Mouse (Mus musculus): ENCODE data around the gene Crybg1. TPM values are rescaled to one million over a fixed set of nuclear protein-coding genes. Genes with fewer than 3 reads are reported as not detected.

Crybg1 gene
- polyA plus RNA-seq, 1 experiment from 2014 or later, result 5.7 TPM

DNA sequence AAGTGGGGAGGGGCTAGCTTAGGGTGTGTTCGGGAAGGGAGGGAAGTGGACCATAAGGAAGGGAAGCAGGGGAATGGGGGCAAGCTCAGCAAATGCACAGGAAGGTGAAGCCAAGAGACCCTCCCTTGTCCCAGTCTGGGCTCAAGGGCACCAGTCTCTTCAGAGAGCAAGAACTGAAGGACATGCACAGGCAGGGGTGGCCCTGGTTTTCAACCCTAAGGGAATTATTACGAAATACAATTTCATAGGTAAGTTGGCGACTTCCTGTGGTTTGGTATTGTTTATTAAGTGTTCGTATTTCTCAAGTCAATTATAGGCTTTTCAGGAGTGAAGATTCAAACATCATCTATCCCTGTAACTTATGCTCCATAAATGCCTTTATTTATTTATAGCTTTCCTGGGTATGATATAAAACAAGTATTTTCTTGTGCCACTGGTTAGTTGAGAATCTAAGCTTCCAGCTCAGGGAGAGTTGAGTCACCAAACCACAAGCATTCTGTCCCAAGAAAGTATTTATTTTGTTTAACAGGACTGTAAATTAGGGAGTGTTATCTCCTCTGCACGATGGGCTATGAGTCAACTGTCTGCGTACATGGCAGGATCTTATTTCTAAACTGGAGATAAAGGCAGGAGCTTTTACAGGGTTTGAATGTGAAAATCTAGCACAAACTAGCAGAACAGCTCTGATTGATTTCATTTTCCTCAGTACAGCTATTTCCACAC, 69.7 kb downstream of the Crybg1 start:
- WGBS, result 52% methylated on average over 6 of the region's 6 CpGs
- Histone ChIP-seq H3K9ac (no peak overlapping the region), H3K27me3 (no peaks in the 10 kb centered on the region), H3K9me3 (no peaks in the 10 kb centered on the region), H3K4me1 (no peaks in the 10 kb centered on the region), H3K4me3 (no peak overlapping the region), H3K36me3 (no peaks in the 10 kb centered on the region), H3K27ac (peak overlapping the region; percentile 47; the same call in 1 of the 2 replicates), H3K4me2 (no peak overlapping the region)
- ATAC-seq (ENCODE audit: insufficient number of reproducible peaks, low FRiP score, low TSS enrichment, low read depth), result no peak

DNA sequence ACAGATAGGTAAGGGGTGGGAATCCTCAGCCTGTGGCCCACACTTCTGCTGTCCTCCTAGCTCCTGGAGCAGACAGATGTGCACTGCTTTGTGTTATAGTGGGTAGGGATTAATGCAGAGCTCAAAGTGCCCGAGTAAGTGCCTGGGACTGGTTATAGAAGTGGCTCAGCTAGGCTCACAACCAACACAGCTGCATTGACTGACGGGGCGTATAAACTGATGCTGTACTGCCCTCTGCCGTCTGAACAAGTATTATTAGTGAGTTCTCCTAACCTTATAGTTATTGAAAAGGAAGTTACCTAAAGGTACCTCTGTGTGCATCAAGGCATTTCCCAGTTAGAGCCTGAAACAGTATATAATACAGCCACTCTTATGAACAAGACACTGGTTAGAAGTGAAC, 77.6 kb downstream of the Crybg1 start:
- WGBS, result 4% methylated on average over 4 of the region's 4 CpGs
- no peaks in the 10 kb centered on the region for H3K9me3 ChIP-seq

DNA sequence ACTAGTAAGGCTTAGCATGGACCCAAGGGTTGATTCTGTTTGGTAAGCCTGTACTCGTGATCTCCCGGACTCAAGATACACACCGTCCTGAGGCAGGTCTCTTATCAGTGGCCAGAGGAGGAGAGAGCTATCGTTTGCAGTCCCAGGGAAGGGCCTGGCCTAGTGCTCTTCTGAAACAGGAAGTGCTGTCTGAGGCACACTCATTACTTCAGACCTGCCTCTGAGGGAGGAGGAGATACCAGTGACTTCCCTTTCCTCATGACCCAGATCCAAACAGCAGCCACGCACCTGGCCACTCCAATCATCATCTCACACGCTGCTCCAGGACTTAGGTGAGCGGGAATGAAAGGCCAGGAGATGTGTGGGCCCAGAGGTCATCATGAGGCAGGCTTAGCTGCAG, 79.5 kb downstream of the Crybg1 start:
- no peak overlapping the region for H3K4me3 ChIP-seq
- no peaks in the 10 kb centered on the region for H3K4me1 ChIP-seq
- H3K36me3 ChIP-seq, result no peaks in the 10 kb centered on the region
- H3K27me3 ChIP-seq, result no peaks in the 10 kb centered on the region
- H3K4me2 ChIP-seq, result no peak overlapping the region
- H3K9ac ChIP-seq, result no peak overlapping the region
- WGBS, result 83% methylated on average over 7 of the region's 7 CpGs
- H3K9me3 ChIP-seq, result no peaks in the 10 kb centered on the region
- H3K27ac ChIP-seq, result no peak overlapping the region
- no peak for ATAC-seq (ENCODE audit: insufficient number of reproducible peaks, low FRiP score, low TSS enrichment, low read depth)

More for the DNA sequence above, 77.6 kb downstream of the Crybg1 start:
- H3K36me3 ChIP-seq, result no peaks in the 10 kb centered on the region
- H3K9ac ChIP-seq, result no peak overlapping the region
- no peak overlapping the region for H3K27ac ChIP-seq
- no peak overlapping the region for H3K4me3 ChIP-seq
- H3K27me3 ChIP-seq, result no peaks in the 10 kb centered on the region
- 0 out of 2 replicates have a peak, but pooled peaks have one; percentile 24 for ATAC-seq (ENCODE audit: insufficient number of reproducible peaks, low FRiP score, low TSS enrichment, low read depth)
- no peak overlapping the region for H3K4me2 ChIP-seq
- H3K4me1 ChIP-seq, result no peaks in the 10 kb centered on the region

DNA sequence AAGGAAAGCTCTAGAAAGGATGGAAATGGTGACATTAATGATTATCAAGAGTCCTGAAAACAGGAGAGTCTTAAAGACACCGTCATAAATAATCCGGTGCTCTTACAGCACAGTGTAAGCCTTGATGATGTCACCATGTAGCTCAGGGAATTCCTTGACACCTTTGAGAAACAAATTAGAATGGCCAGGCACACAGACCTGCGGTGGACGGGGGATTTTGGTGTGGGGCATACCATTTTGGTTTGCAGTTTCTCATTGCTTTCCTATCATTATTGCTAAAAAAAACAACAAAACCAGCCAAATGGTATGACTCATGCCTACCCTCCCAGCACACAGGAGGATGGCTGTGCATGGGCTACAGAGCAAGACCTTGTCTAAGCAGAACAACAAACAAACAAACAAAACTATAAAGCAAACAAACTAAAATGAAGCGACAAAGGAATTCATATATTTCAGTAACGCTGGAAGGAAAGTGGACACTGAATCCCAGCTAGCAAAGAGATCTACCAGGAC, 82.7 kb downstream of the Crybg1 start:
- Histone ChIP-seq H3K4me3 (no peak overlapping the region), H3K27ac (no peak overlapping the region), H3K4me2 (no peak overlapping the region), H3K9ac (no peak overlapping the region), H3K9me3 (no peaks in the 10 kb centered on the region), H3K36me3 (no peaks in the 10 kb centered on the region), H3K27me3 (no peaks in the 10 kb centered on the region), H3K4me1 (no peaks in the 10 kb centered on the region)
- 81% methylated on average over 6 of the region's 6 CpGs for WGBS
- ATAC-seq (ENCODE audit: insufficient number of reproducible peaks, low FRiP score, low TSS enrichment, low read depth), result no peak

DNA sequence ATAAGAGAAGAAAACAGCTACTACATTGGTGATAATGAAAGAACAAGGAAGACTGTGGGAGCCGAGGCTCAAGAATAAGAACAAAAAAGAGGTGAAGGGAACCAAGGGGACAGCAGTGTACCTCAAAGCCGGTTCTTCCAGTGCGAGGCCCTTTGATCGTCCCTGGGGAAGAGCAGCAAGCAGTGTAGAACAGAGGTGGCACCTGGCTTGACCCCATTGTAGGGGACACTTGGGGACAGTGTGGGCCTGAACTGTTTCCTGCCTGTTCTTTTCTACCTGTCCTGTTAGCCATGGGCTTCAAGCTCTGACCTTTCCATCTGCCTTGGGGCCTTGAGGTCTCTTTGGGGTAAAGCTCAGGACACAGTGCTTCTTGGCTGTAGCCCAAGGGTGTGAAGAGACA, 85.7 kb downstream of the Crybg1 start:
- Histone ChIP-seq H3K36me3 (no peaks in the 10 kb centered on the region), H3K27ac (no peak overlapping the region), H3K4me3 (no peak overlapping the region), H3K27me3 (no peaks in the 10 kb centered on the region), H3K9ac (no peak overlapping the region), H3K9me3 (no peaks in the 10 kb centered on the region), H3K4me2 (no peak overlapping the region), H3K4me1 (no peaks in the 10 kb centered on the region)
- WGBS, result 88% methylated on average over 4 of the region's 4 CpGs
- ATAC-seq (ENCODE audit: insufficient number of reproducible peaks, low FRiP score, low TSS enrichment, low read depth), result no peak

DNA sequence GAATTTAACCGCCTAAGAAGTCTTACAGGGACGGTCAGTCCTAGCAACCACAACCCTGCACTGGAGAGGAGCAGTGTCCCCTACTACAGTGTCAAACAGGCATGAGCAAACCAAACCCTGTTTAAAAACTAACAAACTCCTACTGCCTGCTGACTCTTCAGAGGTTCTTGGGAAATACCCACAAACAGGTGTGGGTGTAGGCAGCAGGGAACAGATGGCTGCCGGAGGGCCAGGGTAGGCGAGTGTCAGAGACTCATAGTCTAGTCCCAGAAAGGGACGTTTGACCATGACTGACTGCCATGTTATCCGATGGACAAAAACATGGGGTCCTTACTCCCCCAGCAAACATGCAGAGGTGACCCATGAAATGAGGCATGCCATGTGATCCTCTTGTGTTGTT, 97.7 kb downstream of the Crybg1 start:
- H3K4me3 ChIP-seq, result no peak overlapping the region
- ATAC-seq (ENCODE audit: insufficient number of reproducible peaks, low FRiP score, low TSS enrichment, low read depth), result no peak
- H3K27ac ChIP-seq, result no peak overlapping the region
- H3K36me3 ChIP-seq, result no peaks in the 10 kb centered on the region
- no peaks in the 10 kb centered on the region for H3K9me3 ChIP-seq
- no peak overlapping the region for H3K4me2 ChIP-seq
- H3K27me3 ChIP-seq, result no peaks in the 10 kb centered on the region
- no peaks in the 10 kb centered on the region for H3K4me1 ChIP-seq
- H3K9ac ChIP-seq, result no peak overlapping the region
- WGBS, result 85% methylated on average over 6 of the region's 6 CpGs

DNA sequence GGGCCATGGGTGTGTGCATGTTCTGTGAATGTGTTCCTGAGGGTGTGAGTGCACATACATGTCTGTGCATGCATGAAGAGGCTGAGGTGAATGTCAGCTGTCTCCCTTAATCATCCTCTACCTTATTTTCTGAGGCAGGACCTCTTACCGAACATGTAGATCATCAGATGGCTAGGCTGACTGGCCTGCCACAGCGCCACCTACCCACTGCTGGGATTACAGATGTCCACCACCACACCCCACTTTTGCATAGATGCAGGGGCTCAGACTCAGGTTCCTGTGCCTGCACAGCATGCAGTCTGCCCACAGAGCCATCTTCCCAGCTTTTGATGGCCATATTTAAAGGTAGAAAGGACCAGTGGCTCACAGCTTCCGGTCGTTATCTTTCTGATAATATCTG, 103.9 kb downstream of the Crybg1 start:
- no peaks in the 10 kb centered on the region for H3K9me3 ChIP-seq
- no peak overlapping the region for H3K4me2 ChIP-seq
- no peaks in the 10 kb centered on the region for H3K4me1 ChIP-seq
- no peaks in the 10 kb centered on the region for H3K36me3 ChIP-seq
- H3K9ac ChIP-seq, result no peak overlapping the region
- H3K27ac ChIP-seq, result no peak overlapping the region
- no peak overlapping the region for H3K4me3 ChIP-seq
- 69% methylated on average over 4 of the region's 4 CpGs for WGBS
- ATAC-seq (ENCODE audit: insufficient number of reproducible peaks, low FRiP score, low TSS enrichment, low read depth), result no peak
- H3K27me3 ChIP-seq, result no peaks in the 10 kb centered on the region

DNA sequence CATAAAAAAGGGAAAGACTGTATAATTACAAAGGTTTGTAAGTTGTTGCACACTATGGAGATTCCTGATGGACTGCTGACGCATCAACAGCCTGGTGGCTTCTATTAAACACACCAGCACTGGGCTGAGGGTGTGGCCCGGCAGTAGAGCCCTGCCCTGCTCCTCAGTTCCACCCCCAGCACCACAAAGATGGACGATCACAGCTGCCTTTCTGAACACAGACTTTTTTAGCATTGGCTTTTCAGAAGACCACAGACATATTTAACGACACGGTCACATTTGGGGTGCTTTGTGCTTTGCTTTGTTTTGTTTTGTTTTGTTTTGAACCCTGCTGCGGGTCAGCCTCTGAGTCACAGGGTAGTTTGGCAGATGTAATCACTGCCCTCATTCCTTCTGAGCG, 105.0 kb downstream of the Crybg1 start:
- no peak for ATAC-seq (ENCODE audit: insufficient number of reproducible peaks, low FRiP score, low TSS enrichment, low read depth)
- H3K4me3 ChIP-seq, result no peak overlapping the region
- H3K27me3 ChIP-seq, result no peaks in the 10 kb centered on the region
- H3K36me3 ChIP-seq, result no peaks in the 10 kb centered on the region
- H3K4me1 ChIP-seq, result no peaks in the 10 kb centered on the region
- no peaks in the 10 kb centered on the region for H3K9me3 ChIP-seq
- H3K4me2 ChIP-seq, result no peak overlapping the region
- WGBS, result 59% methylated on average over 7 of the region's 7 CpGs
- no peak overlapping the region for H3K9ac ChIP-seq
- H3K27ac ChIP-seq, result no peak overlapping the region

DNA sequence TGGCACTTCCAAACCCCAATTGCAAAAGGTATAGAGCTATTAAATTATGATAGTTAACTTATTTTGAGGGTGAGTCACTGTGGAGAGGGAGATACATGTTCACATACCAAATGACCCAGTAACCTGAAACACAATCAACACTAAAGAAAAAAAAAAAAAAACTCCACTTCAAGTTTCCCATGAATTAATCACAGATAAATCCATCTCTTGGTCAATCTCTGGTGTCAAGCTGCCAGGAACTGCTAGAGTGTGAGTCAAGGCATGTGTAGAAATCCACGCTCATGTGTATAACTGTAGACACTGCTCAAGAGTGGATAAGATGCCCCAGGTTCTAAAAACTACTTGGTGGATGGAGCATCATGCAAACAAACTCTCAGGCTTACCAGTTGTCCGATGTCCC, 109.5 kb downstream of the Crybg1 start:
- Histone ChIP-seq H3K9me3 (no peaks in the 10 kb centered on the region), H3K4me1 (peaks cover 6% of the 10 kb centered on the region; the same call in 1 of the 2 replicates), H3K36me3 (no peaks in the 10 kb centered on the region), H3K9ac (no peak overlapping the region), H3K4me3 (no peak overlapping the region), H3K27ac (no peak overlapping the region), H3K27me3 (no peaks in the 10 kb centered on the region), H3K4me2 (no peak overlapping the region)
- WGBS, result 88% methylated on average over 2 of the region's 2 CpGs
- ATAC-seq (ENCODE audit: insufficient number of reproducible peaks, low FRiP score, low TSS enrichment, low read depth), result no peak

DNA sequence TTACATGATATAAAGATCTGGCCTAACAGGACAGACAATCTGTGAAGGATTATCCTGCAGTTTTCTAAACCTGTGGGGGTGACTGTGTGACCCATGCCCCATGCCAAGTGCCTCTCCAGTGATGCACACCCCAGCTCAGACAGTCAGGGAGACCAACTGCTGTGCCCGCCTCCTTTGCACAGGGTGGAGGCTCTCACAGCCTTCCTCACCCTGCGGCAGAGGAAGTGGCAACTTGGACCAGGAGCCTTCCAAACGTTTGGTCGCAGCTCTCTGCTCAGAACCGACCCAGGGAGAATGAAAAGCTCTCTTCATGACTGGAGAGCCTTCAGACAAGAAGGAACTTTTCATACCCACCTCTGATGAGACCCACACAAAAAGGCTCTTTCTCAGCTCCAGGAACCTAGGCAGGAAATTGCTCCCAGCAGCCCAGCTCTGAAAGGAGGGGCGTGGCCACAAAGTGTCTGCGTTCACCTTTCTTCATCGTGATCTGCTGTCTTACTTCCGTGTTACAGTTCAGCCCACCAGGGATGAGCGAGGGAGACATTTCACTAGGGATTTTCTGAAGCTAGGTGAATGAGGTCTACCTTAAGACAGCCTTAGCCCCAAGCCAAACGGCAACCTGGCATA, 110.6 kb downstream of the Crybg1 start:
- Histone ChIP-seq H3K27ac (peak overlapping the region; percentile 54), H3K9ac (no peak overlapping the region), H3K4me3 (no peak overlapping the region), H3K27me3 (no peaks in the 10 kb centered on the region), H3K9me3 (no peaks in the 10 kb centered on the region), H3K4me2 (peak overlapping the region; percentile 30), H3K4me1 (peaks cover 6% of the 10 kb centered on the region; the same call in 1 of the 2 replicates), H3K36me3 (no peaks in the 10 kb centered on the region)
- ATAC-seq (ENCODE audit: insufficient number of reproducible peaks, low FRiP score, low TSS enrichment, low read depth), result peak; percentile 52; the same call in 1 of the 2 replicates
- WGBS, result 31% methylated on average over 11 of the region's 11 CpGs

DNA sequence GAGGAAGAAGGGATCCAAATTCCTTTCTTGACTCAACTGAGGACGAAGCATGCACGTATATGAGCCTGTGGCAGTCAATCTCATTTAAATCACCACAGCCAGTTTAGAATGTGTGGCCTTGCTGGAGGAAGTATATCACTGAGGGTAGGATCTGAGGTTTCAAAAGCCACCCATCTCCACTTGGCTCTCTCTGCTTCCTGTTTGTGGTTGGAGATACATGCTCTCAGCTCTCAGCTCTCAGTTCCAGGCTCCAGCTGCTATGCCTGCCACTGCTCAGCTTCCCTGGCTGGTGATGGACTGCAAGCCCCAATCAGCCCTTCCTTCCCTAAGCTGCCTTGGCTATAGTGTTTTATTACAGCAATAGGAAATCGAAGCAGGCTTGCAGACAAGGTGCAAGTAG, 119.1 kb downstream of the Crybg1 start:
- H3K4me1 ChIP-seq, result no peaks in the 10 kb centered on the region
- no peak for ATAC-seq (ENCODE audit: insufficient number of reproducible peaks, low FRiP score, low TSS enrichment, low read depth)
- H3K4me3 ChIP-seq, result no peak overlapping the region
- H3K9ac ChIP-seq, result no peak overlapping the region
- no peak overlapping the region for H3K27ac ChIP-seq
- WGBS, result 70% methylated on average over 3 of the region's 3 CpGs
- H3K9me3 ChIP-seq, result no peaks in the 10 kb centered on the region
- no peaks in the 10 kb centered on the region for H3K27me3 ChIP-seq
- no peak overlapping the region for H3K4me2 ChIP-seq
- H3K36me3 ChIP-seq, result no peaks in the 10 kb centered on the region

DNA sequence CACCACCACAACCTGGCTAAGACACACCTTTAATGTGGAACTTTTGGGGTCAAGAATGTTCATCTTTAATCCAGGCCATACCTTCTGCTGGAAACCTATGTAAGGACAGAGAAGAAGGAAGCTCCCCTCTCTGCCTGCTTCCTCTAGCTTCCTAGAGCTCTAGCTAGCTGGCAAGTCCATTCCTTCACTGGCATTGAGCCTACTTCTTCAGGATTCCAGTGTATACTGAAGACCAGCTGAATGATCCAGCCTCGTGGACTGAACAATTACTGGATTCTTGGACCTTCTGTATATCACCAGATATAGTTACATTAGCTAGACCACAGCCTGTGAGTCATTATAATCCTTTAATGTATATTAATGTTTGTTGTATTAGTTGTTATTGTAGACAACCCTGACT, 121.4 kb downstream of the Crybg1 start:
- Histone ChIP-seq H3K27me3 (no peaks in the 10 kb centered on the region), H3K9ac (no peak overlapping the region), H3K27ac (no peak overlapping the region), H3K4me2 (no peak overlapping the region), H3K4me3 (no peak overlapping the region), H3K9me3 (no peaks in the 10 kb centered on the region), H3K36me3 (no peaks in the 10 kb centered on the region), H3K4me1 (no peaks in the 10 kb centered on the region)
- WGBS, result 44% methylated on average over 1 of the region's 1 CpGs
- no peak for ATAC-seq (ENCODE audit: insufficient number of reproducible peaks, low FRiP score, low TSS enrichment, low read depth)
